Mouse (Mus musculus) left cerebral cortex, postnatal 10 days (tissue): ENCODE measurements around the gene Actr1b. TPM values are rescaled to one million over a fixed set of nuclear protein-coding genes. Genes with fewer than 3 reads are reported as not detected.

ENCODE experiments used
- DNase-seq, 2 experiments: peaks; one replicate each; pipeline ENCODE4 v3.0.0; 2021 to 2022; ENCODE audit warnings: low spot score in 2 of 2, mixed read lengths in 1 of 2; ENCODE audit errors: extremely low spot score in 1 of 2
- intact Hi-C: fragments of 180-260 bp; cut with DNase I; formaldehyde crosslinking; loops from one replicate; pipeline ENCODE4 v1.15.1; 2025
- microRNA-seq: library from miRNA; unstranded; fragments of <30 nt; microRNA quantifications from one replicate; pipeline ENCODE4 v1.2.0, GENCODE M21; 2022
- total RNA-seq, 2 experiments: library from RNA; stranded (reverse); gene quantifications; 2 replicates each; pipeline ENCODE4 v1.2.3; 2021

Actr1b gene
- total RNA-seq, 2 experiments from 2014 or later: 202 to 213 TPM

DNA sequence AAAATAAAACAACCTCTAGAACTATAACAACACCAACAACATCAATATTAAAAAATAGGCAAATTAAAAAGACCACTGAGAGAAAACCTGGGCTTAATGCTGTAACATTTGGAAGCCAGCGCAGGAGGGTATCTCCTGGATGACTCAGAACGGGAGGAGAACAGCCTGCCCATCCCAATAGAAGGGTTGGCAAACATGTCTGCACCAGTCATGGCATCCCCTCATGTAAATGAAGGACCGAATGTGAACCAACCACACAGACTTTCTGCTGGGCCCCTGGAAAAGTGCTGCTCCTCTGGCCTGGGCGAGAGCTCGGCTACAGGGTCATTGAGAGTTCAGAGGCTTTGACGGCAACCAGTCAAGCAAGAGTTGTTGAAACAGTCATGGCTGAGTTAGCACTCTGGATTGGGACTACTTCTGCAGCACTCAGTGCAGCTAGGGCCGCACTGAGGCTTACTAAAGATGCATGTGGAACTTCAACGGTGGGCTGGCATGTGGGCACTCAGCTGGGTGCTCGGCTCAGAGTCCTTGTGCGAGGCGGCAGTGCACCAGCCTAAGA is 49.0 kb downstream of the Actr1b start:
- no peak for DNase-seq
- intact Hi-C loops: no loop called here

DNA sequence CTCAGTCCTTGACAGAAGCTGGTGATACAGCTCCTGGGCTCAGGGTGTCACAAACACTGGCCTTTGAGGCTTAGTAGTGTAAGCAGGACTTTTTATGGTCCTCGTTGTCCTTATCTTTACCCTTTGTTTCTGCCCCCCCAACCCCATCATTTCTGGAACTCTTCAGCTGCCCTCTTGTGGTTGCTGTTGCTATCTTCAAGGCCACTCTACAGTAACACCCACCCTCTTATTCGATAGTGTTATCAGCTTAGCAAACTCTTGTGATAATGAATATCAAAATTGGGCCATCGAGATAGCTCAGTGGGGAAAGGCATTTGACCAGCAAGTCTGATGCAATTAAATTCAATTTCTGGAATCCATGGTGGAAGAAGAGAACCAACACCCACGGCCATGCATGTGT is 49.8 kb downstream of the Actr1b start:
- DNase-seq: peak in 1 of 2 experiments; percentile 36
- intact Hi-C loops: no loop called here

DNA sequence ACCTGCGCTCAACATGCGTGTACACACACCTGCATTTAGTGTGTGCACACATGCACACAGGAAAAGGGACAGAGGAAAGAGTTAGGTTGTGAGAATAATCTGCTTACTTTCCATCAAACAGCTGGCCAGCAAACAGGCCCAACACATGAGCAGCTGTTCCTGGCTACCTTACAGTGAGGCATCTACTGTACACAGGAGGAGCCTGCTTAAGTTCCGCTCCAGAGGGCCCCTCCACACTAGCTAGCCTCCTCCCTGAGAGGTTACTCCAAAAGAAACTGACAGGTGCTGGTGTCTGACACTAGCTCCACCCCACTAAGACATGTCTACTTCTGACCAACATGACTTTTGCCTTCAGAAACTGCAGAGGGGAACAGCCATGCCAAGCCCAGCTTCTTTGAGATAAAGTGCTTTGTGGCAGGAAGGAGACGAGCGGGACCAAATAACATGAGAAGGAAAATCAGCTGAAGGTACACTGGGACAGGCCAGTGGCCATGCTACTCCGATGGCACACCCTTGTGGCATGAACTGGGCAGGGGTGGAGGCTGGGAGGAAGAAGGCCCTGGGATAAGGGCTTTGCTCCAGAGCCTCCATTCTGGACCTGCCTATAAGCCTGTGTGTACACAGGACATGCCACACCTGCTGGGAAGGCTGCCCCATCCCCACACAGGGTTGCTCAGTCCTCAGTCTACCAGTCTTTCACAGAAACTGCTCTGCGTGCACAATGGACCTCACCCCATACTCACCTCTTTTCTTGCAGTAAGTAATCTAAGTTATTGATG is 55.4 kb downstream of the Actr1b start:
- DNase-seq: no peak
- intact Hi-C loops: no loop called here

DNA sequence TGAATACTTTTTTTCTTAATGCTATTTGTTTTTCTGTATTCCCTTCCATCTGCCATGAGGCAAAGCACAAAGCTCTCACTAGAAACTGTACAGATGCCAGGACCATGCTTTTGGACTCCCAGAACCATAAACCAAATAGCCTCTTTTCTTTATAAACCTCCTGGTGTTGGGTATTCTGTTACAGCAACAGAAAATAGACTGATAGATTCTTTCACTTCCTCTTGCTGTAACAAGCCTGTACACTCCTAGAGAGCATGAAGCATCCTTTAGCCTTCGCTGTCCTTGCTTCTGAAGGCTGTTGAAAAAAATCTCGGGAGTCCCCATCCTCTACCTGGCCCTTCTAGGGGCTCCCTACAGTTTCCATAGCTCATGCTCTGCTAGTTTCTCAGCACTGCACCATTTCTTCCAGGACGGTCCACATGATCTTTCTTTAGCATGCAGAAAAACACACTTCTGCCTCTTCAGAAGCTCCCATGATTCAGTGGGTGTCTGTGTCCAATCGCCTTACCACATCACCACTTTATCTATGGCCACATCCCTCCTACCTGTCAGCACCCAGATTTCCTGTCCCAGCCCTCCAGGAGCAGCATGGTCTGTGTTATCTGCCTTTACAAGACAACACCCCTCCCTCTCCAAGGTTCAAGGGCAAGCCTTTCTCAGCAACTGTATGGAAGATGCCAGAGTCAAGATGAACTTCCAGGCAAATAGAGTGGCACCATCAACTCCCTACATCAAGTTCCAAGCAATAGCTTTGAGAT is 56.4 kb downstream of the Actr1b start:
- intact Hi-C loops: no loop called here
- no peak for DNase-seq

DNA sequence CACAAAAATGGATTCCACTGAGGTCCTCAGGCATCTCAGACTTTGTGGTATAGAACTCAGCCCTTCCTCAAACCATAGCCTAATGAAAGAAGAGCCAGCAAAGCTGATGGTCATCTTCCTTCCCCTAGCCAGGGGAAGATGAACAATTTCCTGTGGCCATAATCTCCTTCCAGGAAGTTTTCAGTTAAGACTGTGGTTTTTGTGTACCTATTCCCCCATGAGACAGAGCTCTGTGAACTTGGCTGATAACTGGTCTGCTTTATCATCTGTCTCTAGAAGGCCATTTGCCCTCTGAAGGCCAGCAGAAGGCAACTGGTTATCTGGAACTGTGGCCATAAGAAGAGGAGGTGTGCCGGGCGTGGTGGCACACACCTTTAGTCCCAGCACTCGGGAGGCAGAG is 58.0 kb downstream of the Actr1b start:
- DNase-seq: no peak
- intact Hi-C loops: no loop called here

DNA sequence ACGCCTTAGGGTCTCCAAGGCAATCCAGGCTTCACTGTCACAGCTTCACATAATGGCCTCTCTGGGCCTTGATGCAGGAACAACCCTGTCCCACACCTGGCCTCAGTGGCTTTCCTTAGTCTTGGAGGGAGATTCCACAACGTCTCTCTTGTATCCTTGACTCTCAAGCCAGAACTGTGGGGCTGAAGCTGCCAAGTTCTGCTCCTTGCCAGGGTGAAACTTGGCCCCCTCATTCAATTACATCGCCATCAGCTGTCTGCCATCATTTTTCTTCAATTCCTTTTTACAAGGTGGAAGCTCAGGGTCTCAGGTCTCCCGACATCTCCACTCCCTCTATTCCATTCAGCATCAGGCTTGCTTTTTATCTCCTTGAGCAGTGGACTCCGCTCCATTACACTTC is 59.2 kb downstream of the Actr1b start:
- intact Hi-C loops: no loop called here
- no peak for DNase-seq

Small RNA genes within 50 kb of the gene (microRNA-seq; reads per million reads assigned to microRNA genes)
- gene Gm24133: not detected

Other genes starting within 250 kb of the Actr1b start
- gene Cnnm4, start 242.8 kb downstream of the Actr1b start, total RNA-seq: 10 to 100 TPM; 12.7 to 13.7 TPM
- 10 to 100 TPM; 30.3 to 34.1 TPM for gene Cnnm3, start 202.6 kb downstream of the Actr1b start, total RNA-seq
- gene Ankrd23, start 177.5 kb downstream of the Actr1b start, total RNA-seq: 1 to 10 TPM; 5.3 to 5.8 TPM
- gene Gm42417, start 175.0 kb downstream of the Actr1b start, total RNA-seq: under 1 TPM in 1 of 2 experiments, not detected in 1; 0.49 TPM
- 10 to 100 TPM; 13.4 to 18.1 TPM for gene Ankrd39, start 167.0 kb downstream of the Actr1b start, total RNA-seq
- gene Sema4c, start 156.1 kb downstream of the Actr1b start, total RNA-seq: 10 to 100 TPM; 20.9 to 27.4 TPM
- under 1 TPM in 1 of 2 experiments, not detected in 1; 0.69 TPM for gene Fam178b, start 31.2 kb downstream of the Actr1b start, total RNA-seq
- 100 to 1,000 TPM; 610 to 632 TPM for gene Cox5b, start 23.0 kb downstream of the Actr1b start, total RNA-seq
- under 1 TPM; 0.71 to 0.81 TPM for gene 4933424G06Rik, start 4.3 kb downstream of the Actr1b start, total RNA-seq
- 1 to 10 TPM; 2.3 TPM for gene Zap70, start 47.4 kb upstream of the Actr1b start, total RNA-seq
- 10 to 100 TPM; 61.2 to 63.6 TPM for gene Tmem131, start 229.2 kb upstream of the Actr1b start, total RNA-seq